Mouse (Mus musculus) A20 (cell line): ENCODE measurements around the gene Sema7a.
A peak's percentile ranks its signal among the peaks of the same experiment; 100 is the strongest.

Experiments
- DNase-seq: peaks from one replicate; pipeline ENCODE4 v3.0.0-alpha.2; 2011; ENCODE audit warnings: low read depth, low spot score

Gene Sema7a

GRCm38 (mm10) chr9:57959886-57960866, 20.3 kb downstream of the Sema7a start:
- no peak for DNase-seq

DNA sequence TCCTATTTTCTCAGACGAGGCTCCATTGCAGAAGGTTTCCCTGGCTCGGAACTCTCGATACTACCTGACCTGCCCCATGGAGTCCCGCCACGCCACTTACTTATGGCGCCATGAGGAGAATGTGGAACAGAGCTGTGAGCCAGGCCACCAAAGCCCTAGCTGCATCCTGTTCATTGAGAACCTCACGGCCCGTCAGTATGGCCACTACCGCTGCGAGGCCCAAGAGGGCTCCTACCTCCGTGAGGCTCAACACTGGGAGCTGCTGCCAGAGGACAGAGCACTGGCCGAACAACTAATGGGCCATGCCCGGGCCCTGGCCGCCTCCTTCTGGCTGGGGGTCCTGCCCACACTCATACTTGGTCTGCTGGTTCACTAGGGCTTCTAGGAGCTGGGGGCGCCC, 21.3 kb downstream of the Sema7a start:
- no peak for DNase-seq

DNA sequence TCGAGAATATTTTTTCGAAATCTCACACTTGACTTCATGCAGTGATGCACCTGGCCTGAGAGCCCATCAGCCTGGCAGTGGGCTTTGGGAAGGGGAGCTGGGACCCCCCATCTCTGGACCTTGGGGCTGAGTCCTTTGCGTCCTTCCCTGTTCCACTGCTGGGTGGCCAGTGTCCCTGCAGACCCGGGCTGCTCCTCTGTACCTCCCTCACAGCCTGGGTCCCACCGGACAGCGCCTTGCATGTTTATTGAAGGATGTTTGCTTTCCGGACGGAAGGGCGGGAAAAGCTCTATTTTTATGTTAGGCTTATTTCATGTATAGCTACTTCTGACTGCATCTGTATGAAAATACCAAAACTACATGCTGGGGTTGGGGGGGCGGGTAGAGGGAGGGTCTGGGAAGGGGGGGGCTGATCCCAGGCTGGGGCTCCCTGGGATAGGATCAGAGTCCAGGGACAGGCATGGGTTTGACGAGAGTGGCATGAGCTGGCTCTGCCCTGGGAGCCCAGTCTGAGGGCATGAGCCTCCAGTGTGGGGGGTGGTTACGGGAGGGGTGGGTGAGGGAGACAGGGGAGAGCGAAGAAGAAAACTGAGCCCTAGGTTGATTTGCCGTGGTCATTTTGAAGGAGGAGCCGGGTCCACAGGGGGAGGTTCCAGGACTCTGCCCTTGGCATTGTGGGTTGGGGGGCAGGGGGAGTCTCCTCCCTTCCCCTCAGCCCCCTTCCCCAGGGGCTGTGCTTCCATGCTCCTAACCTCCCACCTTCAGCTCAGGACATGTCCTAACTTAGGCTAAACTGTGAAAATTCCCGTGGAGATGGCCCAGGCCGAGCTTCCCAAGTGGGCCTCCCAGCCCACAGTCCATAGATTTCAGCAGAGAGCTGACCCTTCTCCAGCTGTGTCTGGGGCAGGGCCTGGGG, 22.2 kb downstream of the Sema7a start:
- DNase-seq, result no peak

DNA sequence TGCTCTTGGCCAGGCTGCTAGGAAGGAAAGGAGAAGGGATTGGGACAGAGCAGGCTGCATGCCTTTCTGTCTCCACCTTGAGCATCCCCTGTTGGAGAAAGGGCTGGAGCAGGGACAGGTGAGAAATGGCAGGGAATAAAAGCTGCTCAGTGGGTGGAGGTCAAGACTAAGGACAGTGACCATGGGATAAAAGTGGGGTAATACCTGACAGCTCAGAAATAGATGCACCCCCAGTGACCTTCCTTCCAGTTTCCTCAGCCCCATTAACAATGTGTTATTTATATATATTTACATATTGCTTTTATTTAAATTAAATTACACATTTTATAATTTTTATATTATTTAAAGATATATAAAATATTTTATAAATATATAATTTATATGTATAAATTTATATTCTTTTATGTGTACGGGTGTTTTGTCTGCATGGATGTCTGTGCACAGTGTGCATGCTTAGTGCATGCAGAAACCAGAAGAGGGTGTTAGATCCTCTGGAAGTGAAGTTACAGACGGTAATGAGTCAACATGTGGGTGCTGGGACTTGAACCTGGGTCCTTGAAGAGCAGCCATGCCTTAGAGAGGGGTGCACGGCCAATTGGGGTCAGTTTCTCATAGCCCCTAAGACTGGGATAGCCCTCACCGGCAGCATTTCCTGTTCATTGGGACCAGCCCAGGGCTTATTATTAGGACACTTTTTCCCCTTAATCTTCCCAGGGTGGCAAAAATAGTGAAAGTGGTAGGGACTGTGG, 23.5 kb downstream of the Sema7a start:
- DNase-seq, result no peak

- no peak for DNase-seq
These were observed 24.1 kb downstream of the Sema7a start for GRCm38 (mm10) chr9:57963998-57964395.

DNA sequence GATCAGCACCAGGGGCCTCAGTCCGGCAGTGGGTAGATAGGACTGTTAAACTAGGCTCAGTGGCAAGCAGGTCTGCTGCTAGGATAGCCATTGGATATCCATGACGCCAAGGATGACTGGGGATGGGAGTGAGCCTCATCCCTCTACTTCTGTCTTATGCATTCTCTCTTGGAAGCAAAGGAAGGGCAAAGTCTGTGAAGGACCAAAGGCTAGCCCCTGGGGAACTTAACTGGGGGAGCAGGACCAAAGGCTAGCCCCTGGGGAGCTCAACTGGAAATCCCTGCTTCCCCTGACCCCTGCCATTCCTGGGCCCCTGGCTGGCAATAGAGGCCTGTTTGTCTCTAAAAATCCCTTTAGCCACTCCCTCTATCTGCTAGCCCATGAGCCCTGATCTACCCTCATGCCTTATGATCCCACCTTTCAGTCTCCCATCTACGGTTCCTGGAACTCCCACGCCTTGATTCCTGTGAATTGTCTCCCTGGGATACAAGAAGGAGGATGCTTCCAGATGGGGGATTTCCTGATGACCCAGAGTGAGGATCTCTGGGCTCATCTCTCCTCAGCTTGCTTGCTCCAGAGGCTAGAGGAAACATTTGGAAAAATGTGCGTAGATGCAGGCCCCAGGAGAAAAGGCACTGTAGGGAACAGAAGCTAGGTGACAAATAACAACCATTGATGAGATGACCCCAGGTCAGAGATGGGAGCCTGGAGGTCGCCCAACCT, 24.8 kb downstream of the Sema7a start:
- no peak for DNase-seq

DNA sequence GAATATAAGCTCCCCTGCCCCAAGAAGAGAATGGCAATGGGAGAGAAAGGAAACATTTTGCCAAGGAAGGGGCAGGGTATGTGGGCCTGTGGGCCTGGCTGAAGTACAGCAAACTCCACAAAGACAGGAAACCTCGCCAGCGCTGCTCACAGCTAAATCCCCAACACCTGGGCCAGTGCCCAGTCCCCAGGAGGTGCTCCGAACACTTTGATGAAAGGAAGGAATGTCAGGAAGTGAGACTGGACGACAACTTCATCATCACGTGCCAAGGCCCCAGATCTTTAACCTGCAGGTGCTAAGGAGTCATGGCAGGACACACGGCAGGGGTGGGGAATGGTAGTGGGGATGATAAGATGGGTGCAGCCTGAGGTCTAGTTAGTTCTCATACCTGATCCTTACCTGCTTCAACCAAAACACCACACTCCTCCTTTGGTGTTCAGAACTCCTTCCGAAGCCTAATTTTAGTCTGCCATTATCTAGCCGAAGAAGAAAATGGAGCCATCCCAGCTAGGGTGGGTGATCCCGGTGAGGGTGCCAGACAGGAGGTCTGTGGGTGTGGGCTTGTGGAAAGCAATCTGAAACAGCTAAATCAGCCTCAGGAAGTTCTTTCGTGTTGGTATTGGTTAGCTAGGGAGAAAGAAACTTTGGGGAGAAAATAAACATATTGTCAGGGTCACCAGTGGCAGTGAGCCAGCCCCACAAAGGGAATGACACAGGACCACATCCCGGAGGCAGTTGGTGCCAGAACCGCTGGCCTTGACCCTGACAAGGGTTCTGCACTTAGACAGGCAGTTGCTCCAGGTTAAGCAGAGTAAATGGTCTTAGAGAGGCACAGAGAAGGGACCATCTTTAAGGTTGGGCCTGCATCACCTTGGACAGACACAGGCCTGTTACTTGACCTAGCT, 25.6 kb downstream of the Sema7a start:
- no peak for DNase-seq

- DNase-seq, result peak; percentile 78
These were observed 27.5 kb downstream of the Sema7a start for GRCm38 (mm10) chr9:57967237-57967960.

DNA sequence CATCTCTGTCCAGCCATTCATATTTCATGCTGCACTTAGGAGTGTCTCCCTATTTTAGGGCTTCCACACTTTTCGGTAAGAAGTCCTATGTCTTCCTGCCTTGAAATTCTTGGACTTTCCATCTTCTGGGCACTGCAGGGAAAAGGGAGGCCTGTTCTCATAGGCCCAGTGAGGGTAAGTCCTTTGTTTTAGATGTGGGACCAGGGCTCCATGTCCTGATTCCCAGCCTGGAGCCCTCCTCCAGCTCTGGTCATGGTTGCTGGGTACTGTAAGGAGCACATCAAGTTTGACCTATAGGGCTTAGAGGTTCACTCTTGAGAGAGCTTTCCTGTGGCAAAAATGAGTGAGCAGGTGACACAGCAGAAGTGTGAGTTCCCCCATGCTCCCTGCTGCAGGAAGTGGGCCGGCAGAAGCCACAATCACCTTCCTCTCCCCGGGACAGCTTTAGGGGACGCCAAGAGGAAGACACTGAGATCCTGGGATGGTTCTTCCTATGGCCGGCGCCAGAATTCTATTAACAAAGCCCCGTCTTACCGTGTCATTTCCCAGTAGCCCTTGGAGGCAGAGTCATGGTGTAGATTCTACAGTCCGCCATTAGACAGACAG, 28.4 kb downstream of the Sema7a start:
- DNase-seq, result peak; percentile 38

GRCm38 (mm10) chr9:57968783-57969542, 29.1 kb downstream of the Sema7a start:
- DNase-seq, result peak; percentile 32

DNA sequence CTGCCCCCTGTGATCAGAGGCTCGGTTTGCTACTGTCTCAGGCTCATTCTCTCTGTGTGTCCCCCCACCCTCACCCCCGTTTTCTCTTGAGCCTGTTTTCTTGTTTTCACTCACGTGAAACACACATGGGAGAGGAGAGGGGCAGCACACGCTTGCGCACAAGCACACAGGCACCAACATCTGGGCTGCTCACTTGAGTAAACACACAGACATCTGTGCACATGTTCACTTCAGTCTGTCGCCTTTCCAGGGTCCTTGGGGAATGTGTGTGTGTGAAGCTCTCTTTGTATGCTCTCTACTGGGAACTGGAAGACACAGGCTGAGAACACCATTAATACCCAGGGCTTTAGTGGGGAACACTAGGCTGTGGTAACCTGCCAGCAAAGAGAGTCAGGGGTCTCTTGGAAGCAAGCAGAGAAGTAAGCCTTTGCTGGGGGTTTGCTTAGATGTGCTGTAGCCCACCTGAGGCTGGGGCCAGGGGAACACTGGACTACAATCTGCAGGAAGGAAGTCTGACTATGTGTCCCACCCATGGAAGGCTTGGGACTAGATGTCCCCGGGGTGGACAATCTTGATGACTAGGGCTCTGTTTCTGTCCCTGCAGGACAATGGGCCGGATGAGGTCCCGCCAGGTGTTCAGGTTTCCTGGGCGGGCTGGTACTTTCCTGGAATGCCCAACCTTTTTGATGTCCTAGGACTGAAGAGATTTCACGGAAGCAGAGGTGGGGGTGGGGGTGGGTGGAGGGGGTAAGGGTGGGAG, 30.0 kb downstream of the Sema7a start:
- peak; percentile 62 for DNase-seq

- no peak for DNase-seq
These were observed 31.5 kb downstream of the Sema7a start for GRCm38 (mm10) chr9:57971413-57971812.

DNA sequence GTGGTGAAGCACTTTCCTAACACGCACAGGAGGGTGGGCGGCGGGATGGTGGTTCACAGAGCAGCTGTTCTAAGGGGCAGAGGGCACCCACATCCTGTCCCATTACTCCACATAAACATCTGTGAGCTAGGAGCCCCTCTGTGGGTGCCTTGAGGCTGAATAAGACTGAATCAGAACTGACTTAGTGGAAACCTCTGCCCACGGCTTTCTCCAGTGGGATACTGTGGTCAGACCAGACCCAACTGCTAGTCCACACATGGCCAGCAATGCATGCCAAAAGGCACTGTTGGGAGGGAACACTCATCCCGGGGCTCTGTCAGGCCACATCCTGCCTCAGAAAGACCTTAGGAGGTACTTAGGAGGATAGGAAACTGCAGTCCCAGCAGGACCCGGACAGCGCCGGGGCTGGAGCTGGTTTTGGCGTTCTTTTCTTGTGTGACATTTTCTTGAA, 32.3 kb downstream of the Sema7a start:
- DNase-seq, result no peak

- DNase-seq, result no peak
These were observed 33.0 kb downstream of the Sema7a start for GRCm38 (mm10) chr9:57972776-57973439.

- DNase-seq, result no peak
These were observed 33.6 kb downstream of the Sema7a start for GRCm38 (mm10) chr9:57973440-57974066.

- peak; percentile 74 for DNase-seq
These were observed 34.3 kb downstream of the Sema7a start for GRCm38 (mm10) chr9:57974221-57974620.
